ENCODE assay signal across 25 mouse cellular contexts in genomic region chr11:47630186-47630585, GRCm38 (mm10).
DNase-seq lines count a peak whose midpoint lies in the region; ATAC-seq lines count a peak whose summit lies in the region.
"Had no signal": no experiment of that assay in that cellular context is flagged by ENCODE, and none has a peak within 500 bp of the region (broad histone marks: within the 10 kb centered on the region; RNA-seq: fewer than 3 reads in every experiment).

No protein-coding gene starts in this region.

- WGBS in embryonic facial prominence, embryonic 14.5 days = 70% methylated on average over 2 of the region's 2 CpGs
- 79% methylated on average over 2 of the region's 2 CpGs for WGBS in embryonic facial prominence, embryonic 10.5 days
- 89% methylated on average over 2 of the region's 2 CpGs for WGBS in hindbrain, embryonic 10.5 days

- no peak for ATAC-seq in embryonic facial prominence, embryonic 14.5 days (ENCODE audit: low read depth)
- ATAC-seq: CD4-positive, CD25-positive, alpha-beta regulatory T cell, adult 4 months; forebrain, embryonic 14.5 days; forebrain, embryonic 16.5 days had no signal

- DNase-seq in embryonic facial prominence, embryonic 14.5 days (ENCODE audit: low spot score) = peak; percentile 3
- no peak for DNase-seq in embryonic facial prominence, embryonic 10.5 days (ENCODE audit: low spot score)
- DNase-seq in retina, embryonic 14.5 days (ENCODE audit: low spot score) = peak; percentile 73
- DNase-seq in hindbrain, embryonic 10.5 days (ENCODE audit: low spot score) = no peak
- DNase-seq in cerebellum, postnatal 36 days = no peak
- DNase-seq: adrenal gland, adult 2 months; adrenal gland, postnatal 10 days; adrenal gland, postnatal 25 days; B cell, adult 2 months; cerebellum, adult 11-12 months; cerebellum, adult 2 months; cerebellum, adult 9-10 months; cerebellum, postnatal 10 days; cerebellum, postnatal 25 days; embryo, embryonic 11 days had no signal

- H3K4me1 ChIP-seq in embryonic facial prominence, embryonic 14.5 days (ENCODE audit: control insufficient read depth, insufficient read depth, low read length) = no peaks in the 10 kb centered on the region
- H3K4me1 ChIP-seq in embryonic facial prominence, embryonic 10.5 days = no peaks in the 10 kb centered on the region
- peaks cover 3% of the 10 kb centered on the region; the same call in 1 of the 2 replicates for H3K4me1 ChIP-seq in hindbrain, embryonic 10.5 days (replicated peaks)
- H3K4me1 ChIP-seq: embryonic facial prominence, embryonic 12.5 days; embryonic facial prominence, embryonic 15.5 days; forebrain, embryonic 10.5 days; forebrain, embryonic 12.5 days had no signal

- H3K9me3 ChIP-seq in embryonic facial prominence, embryonic 14.5 days (ENCODE audit: control insufficient read depth, low read length) = no peaks in the 10 kb centered on the region
- no peaks in the 10 kb centered on the region for H3K9me3 ChIP-seq in embryonic facial prominence, embryonic 10.5 days
- no peaks in the 10 kb centered on the region for H3K9me3 ChIP-seq in hindbrain, embryonic 10.5 days
- H3K9me3 ChIP-seq: embryonic facial prominence, embryonic 12.5 days; embryonic facial prominence, embryonic 15.5 days; forebrain, embryonic 10.5 days; forebrain, embryonic 12.5 days; G1E had no signal

- no peaks in the 10 kb centered on the region for H3K36me3 ChIP-seq in embryonic facial prominence, embryonic 14.5 days (ENCODE audit: control insufficient read depth, insufficient read depth, low read length)
- no peaks in the 10 kb centered on the region for H3K36me3 ChIP-seq in embryonic facial prominence, embryonic 10.5 days (replicated peaks)
- no peaks in the 10 kb centered on the region for H3K36me3 ChIP-seq in hindbrain, embryonic 10.5 days
- H3K36me3 ChIP-seq: embryonic facial prominence, embryonic 12.5 days; embryonic facial prominence, embryonic 15.5 days; forebrain, embryonic 10.5 days; forebrain, embryonic 12.5 days; G1E had no signal

- H3K27me3 ChIP-seq in embryonic facial prominence, embryonic 14.5 days (replicated peaks; ENCODE audit: control insufficient read depth, insufficient read depth, low read length) = no peaks in the 10 kb centered on the region
- no peaks in the 10 kb centered on the region for H3K27me3 ChIP-seq in embryonic facial prominence, embryonic 10.5 days (replicated peaks; ENCODE audit: low read depth, poor library complexity, severe bottlenecking)
- H3K27me3 ChIP-seq in hindbrain, embryonic 10.5 days (ENCODE audit: insufficient read depth, poor library complexity, severe bottlenecking) = no peaks in the 10 kb centered on the region
- H3K27me3 ChIP-seq: CH12.LX; embryonic facial prominence, embryonic 12.5 days; embryonic facial prominence, embryonic 15.5 days; forebrain, embryonic 12.5 days had no signal

- H3K9ac ChIP-seq in embryonic facial prominence, embryonic 14.5 days (ENCODE audit: low read depth, low read length) = no peak overlapping the region
- H3K9ac ChIP-seq: embryonic facial prominence, embryonic 12.5 days; embryonic facial prominence, embryonic 15.5 days; forebrain, embryonic 12.5 days had no signal

- H3K4me2 ChIP-seq in embryonic facial prominence, embryonic 14.5 days (ENCODE audit: low read depth, low read length) = no peak overlapping the region
- H3K4me2 ChIP-seq: embryonic facial prominence, embryonic 12.5 days; embryonic facial prominence, embryonic 15.5 days; forebrain, embryonic 12.5 days had no signal

- no peak overlapping the region for H3K27ac ChIP-seq in embryonic facial prominence, embryonic 14.5 days (replicated peaks; ENCODE audit: low read depth, low read length)
- no peak overlapping the region for H3K27ac ChIP-seq in embryonic facial prominence, embryonic 10.5 days (replicated peaks)
- H3K27ac ChIP-seq in hindbrain, embryonic 10.5 days = no peak overlapping the region
- H3K27ac ChIP-seq: embryonic facial prominence, embryonic 12.5 days; embryonic facial prominence, embryonic 15.5 days; forebrain, embryonic 10.5 days; forebrain, embryonic 12.5 days had no signal

- H3K4me3 ChIP-seq in embryonic facial prominence, embryonic 14.5 days (ENCODE audit: low read depth, low read length) = no peak overlapping the region
- no peak overlapping the region for H3K4me3 ChIP-seq in embryonic facial prominence, embryonic 10.5 days
- no peak overlapping the region for H3K4me3 ChIP-seq in hindbrain, embryonic 10.5 days
- H3K4me3 ChIP-seq: embryonic facial prominence, embryonic 12.5 days; embryonic facial prominence, embryonic 15.5 days; erythroblast, embryonic 14.5 days; forebrain, embryonic 10.5 days; forebrain, embryonic 12.5 days had no signal

Comparison
In these comparisons a context has a peak if more than half of its experiments do, and no peak if none do; other contexts are left out.
1. DNase-seq: peak in embryonic facial prominence, embryonic 14.5 days (single experiment) and retina, embryonic 14.5 days (single experiment); none in embryonic facial prominence, embryonic 10.5 days (single experiment), hindbrain, embryonic 10.5 days (single experiment) and cerebellum, postnatal 36 days (0 of 2).